In the genomic region with DNA sequence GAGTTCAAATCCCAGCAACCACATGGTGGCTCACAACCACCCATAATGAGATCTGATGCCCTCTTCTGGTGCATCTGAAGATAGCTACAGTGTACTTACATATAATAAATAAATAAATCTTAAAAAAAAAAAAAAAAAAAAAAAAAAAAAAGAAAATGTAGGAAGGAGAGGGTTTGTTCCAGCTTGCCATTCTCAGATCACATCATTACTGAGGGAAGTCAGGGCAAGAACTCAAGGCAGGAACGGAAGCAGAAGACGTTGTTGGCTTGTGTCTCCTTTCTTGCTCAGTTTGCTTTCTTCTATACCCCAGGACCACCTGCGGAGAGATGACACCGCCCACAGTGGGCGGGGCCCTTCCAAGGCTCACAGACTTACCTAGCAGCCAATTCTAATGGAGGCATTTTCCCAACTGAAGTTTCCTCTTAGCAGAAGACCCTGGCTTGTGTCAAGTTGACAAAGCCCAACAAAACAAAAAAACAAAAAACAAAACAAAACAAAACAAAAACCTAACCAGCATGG, we compare ENCODE assay signal across 5 mouse cellular contexts. TPM values are rescaled to one million over a fixed set of nuclear protein-coding genes. Genes with fewer than 3 reads are reported as not detected.
DNase-seq lines count a peak whose midpoint lies in the region; ATAC-seq lines count a peak whose summit lies in the region.
"Not testable (repeated sequence)": the region's sequence is repeated elsewhere in the genome, so short reads cannot be mapped to it uniquely, and the experiment has no call there.

No protein-coding gene starts in this region.

- not testable (repeated sequence) for H3K27me3 ChIP-seq in forebrain, embryonic 10.5 days (ENCODE audit: poor library complexity, severe bottlenecking); limb, embryonic 11.5 days (ENCODE audit: control insufficient read depth, insufficient read depth, low read length); midbrain, embryonic 11.5 days (ENCODE audit: control insufficient read depth, insufficient read depth, low read length)

- H3K27ac ChIP-seq in forebrain, embryonic 10.5 days; limb, embryonic 11.5 days (replicated peaks; ENCODE audit: low read depth, low read length); midbrain, embryonic 11.5 days (ENCODE audit: low read depth, low read length): not testable (repeated sequence)

- H3K4me2 ChIP-seq in limb, embryonic 11.5 days (ENCODE audit: low read depth, severe bottlenecking); midbrain, embryonic 11.5 days: not testable (repeated sequence)

- peaks cover 17% of the 10 kb centered on the region for H3K4me1 ChIP-seq in forebrain, embryonic 10.5 days
- H3K4me1 ChIP-seq in limb, embryonic 11.5 days (ENCODE audit: control insufficient read depth, insufficient read depth, low read length); midbrain, embryonic 11.5 days (ENCODE audit: control insufficient read depth, insufficient read depth, low read length): not testable (repeated sequence)

- DNase-seq in ES-CJ7 (ENCODE audit: low read depth, low spot score) (peak; percentile 71), R1 (ENCODE audit: low read depth, low spot score) (peak; percentile 80)
- DNase-seq in forebrain, embryonic 10.5 days (ENCODE audit: extremely low spot score, low spot score): peak; percentile 13
- peak; percentile 19 for DNase-seq in limb, embryonic 11.5 days (ENCODE audit: low spot score)
- DNase-seq in midbrain, embryonic 11.5 days (ENCODE audit: low spot score, missing footprints): peak; percentile 75

- not testable (repeated sequence) for H3K9ac ChIP-seq in limb, embryonic 11.5 days (ENCODE audit: low read length); midbrain, embryonic 11.5 days (ENCODE audit: low read length)

- ATAC-seq in limb, embryonic 11.5 days (ENCODE audit: insufficient number of reproducible peaks, low FRiP score, low TSS enrichment, low read depth); midbrain, embryonic 11.5 days (ENCODE audit: low FRiP score): not testable (repeated sequence)

- not testable (repeated sequence) for H3K36me3 ChIP-seq in forebrain, embryonic 10.5 days (replicated peaks); limb, embryonic 11.5 days (ENCODE audit: control insufficient read depth, insufficient read depth, low read length); midbrain, embryonic 11.5 days (ENCODE audit: control insufficient read depth, insufficient read depth, low read length)

- not testable (repeated sequence) for H3K4me3 ChIP-seq in forebrain, embryonic 10.5 days; limb, embryonic 11.5 days (ENCODE audit: low read depth, low read length); midbrain, embryonic 11.5 days (ENCODE audit: low read depth, low read length)

- H3K9me3 ChIP-seq in forebrain, embryonic 10.5 days; limb, embryonic 11.5 days (ENCODE audit: control insufficient read depth, low read length); midbrain, embryonic 11.5 days (ENCODE audit: control insufficient read depth, low read length): not testable (repeated sequence)

- WGBS in forebrain, embryonic 10.5 days: 49% methylated on average over 5 of the region's 5 CpGs
- 46% methylated on average over 5 of the region's 5 CpGs for WGBS in limb, embryonic 11.5 days
- 41% methylated on average over 5 of the region's 5 CpGs for WGBS in midbrain, embryonic 11.5 days

RNA-seq across cellular contexts. Expression of gene Zfp326, which starts 11.2 kb away (rescaled TPM):
- polyA plus RNA-seq in forebrain, embryonic 10.5 days (2016; fragmentation: Nextera tagmentation; extraction: Ambion mirVana): 55.9 and 61.1 TPM in 2 replicates
- polyA plus RNA-seq in limb, embryonic 11.5 days (2014; fragmentation: Nextera tagmentation; extraction: Ambion mirVana): 44.1 and 47.7 TPM in 2 replicates
- polyA plus RNA-seq in midbrain, embryonic 11.5 days (2014; fragmentation: Nextera tagmentation; extraction: Ambion mirVana): 43.3 and 50.6 TPM in 2 replicates

Comparison
In these comparisons a context has a peak if more than half of its experiments do, and no peak if none do; other contexts are left out.
1. DNase-seq: peak in every context shown above with its lines; median percentile 80 in R1; 75 in midbrain, embryonic 11.5 days; 71 in ES-CJ7; 19 in limb, embryonic 11.5 days; 13 in forebrain, embryonic 10.5 days.